Mouse (Mus musculus) lung, postnatal 0 days (tissue): Measurements from ENCODE around the gene C1qtnf1.

Experiments
- CTCF ChIP-seq: IDR thresholded peaks from 2 replicates; pipeline ENCODE4 v1.5.1; 2016; ENCODE audit warnings: antibody characterized with exemption, mild to moderate bottlenecking
- EP300 ChIP-seq: IDR thresholded peaks from 2 replicates; pipeline ENCODE4 v1.6.1; 2016; ENCODE audit warnings: antibody characterized with exemption, mild to moderate bottlenecking, control low read depth

GRCm38 (mm10) chr11:118486881-118487772 is 59.1 kb downstream of the C1qtnf1 start:
- TF ChIP-seq CTCF (no peak), EP300 (no peak)
